Mouse (Mus musculus): ENCODE results near the gene Pik3ap1.

GRCm38 (mm10) chr19:41244581-41244980 lies 140.3 kb downstream of the Pik3ap1 start:
- TF ChIP-seq POLR2A (IDR thresholded peaks at IDR 0.05; ENCODE audit: borderline replicate concordance, control insufficient read depth, low read depth, low read length) (no peak), CTCF (IDR thresholded peaks at IDR 0.05; ENCODE audit: control insufficient read depth, insufficient read depth, low read length) (0 out of 2 replicates have a peak, but pooled peaks have one; percentile 13)

Data from bone marrow, adult 2 months (tissue).